Mouse (Mus musculus): ENCODE measurements at regions not wholly inside any gene's neighbourhood (a gene's known extent, or its start where the extent isn't known, plus 50 kb on each side); places are given as distances from the start of the nearest gene placed in this dataset.

GRCm38 (mm10) chr12:15222497-15223170 lies 594.1 kb downstream of the Trib2 start:
- TF ChIP-seq HCFC1 (IDR thresholded peaks at IDR 0.05; ENCODE audit: borderline replicate concordance, insufficient read depth, low read length) (no peak), CHD2 (IDR thresholded peaks at IDR 0.05; ENCODE audit: low read depth, low read length) (no peak), ZC3H11A (IDR thresholded peaks at IDR 0.05; ENCODE audit: borderline replicate concordance, low read depth, low read length) (no peak)
